Mouse (Mus musculus): ENCODE measurements around the gene Lifr.

Lifr gene

DNA sequence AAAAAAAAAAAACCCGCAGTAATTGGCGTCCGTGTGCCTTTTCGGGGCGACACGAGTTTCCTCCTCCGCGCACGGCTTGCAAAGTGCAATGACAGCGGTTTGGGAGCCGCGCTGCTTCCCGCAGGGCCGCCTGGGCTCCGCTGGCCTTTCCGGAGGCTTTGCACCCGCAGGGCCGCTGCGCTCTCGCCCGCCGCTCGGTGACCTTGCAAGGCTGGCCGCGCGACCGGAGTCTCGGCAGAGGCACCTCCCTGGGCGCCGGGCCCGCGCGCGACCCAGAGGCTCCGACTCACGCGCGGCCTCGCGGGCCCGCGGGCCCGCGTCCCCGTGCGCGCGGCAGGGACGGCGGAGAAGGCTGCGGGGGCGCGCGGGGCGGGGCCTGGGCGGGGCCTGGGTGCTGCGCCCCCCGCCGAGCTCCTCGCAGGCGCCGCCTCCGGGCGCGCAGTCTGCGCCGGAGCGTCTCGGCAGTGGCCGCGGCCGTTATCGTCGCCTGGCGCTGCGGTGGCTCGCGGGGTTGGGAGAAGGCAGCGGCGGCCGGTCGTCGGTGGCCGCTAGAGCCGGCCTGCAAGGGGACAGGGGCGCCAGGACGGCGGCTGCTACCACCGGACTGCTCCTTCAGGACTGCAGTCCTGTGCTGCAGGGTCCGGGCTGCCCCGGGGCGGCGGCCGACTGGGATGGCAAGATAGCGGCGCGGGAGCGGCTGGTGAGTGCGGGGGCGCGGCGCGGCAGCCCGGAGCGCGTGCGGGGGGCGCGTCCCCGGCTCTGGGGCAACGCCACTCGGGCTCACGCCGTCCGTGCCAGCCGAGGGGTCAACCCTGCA is 38.9 kb downstream of the Lifr start:
- no peak for DNase-seq (ENCODE audit: low read depth)

DNA sequence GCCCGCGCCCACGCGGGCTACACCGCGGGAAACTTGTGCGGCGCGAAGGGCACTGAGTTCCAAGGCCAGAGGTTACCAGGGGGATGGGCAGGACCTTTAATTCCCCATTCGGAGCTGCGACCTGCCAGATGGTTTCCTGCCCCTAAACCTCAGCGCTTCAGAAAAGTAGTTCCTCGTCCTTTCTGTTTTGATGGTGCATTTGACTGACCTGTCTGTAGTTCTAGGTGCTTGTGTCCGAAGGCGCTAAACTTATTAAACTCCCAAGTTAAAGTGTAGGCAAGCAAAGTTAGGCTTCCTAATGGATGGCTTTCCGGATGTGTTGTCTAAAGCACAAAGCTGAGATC is 39.5 kb downstream of the Lifr start:
- no peak for DNase-seq (ENCODE audit: low read depth)

DNA sequence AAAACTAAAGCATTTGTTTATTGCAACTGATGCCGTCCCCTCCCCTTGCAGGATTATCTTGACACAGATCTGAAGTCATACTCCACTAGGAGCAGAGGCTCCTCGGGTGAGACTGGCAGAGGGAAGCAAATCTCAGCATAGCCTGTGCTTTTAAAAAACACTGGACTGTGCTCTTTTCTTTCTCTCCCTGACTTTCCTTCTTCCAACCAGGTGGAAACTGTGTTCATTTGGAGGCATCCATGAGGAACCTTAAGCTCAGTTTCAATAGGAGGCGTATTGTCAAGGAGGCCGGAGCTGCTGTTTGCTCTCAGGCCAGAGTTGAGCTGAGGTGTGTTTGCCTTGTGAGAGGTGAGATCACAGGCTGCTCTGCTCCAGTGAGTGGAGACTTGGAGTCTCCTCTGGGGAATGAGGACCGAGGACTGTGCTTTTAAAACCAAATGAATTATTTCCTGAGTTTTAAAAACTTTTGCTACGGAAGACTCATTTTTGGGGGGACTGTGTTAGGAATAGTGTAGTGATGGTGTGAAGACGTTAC is 40.3 kb downstream of the Lifr start:
- DNase-seq (ENCODE audit: low read depth) = no peak

DNA sequence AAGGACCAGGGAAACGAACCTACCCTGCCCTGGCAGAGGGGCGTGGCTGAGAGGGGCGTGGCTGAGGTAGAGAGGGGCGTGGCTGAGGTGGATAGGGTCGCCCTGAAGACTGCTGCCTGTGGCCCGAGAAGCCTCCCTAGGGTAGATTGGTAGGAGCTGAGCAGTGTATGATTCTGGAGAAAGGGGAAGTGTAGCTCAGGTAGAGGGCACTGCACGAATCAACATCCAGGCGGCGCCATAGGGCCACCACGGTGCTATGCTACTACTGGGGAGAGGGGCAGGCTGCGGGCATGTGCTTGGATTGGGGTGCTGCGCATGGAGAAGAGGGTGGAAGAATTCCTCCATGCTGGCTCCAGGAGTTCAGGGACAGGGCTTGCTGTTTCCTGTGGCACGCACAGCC is 42.3 kb downstream of the Lifr start:
- DNase-seq (ENCODE audit: low read depth) = no peak

DNA sequence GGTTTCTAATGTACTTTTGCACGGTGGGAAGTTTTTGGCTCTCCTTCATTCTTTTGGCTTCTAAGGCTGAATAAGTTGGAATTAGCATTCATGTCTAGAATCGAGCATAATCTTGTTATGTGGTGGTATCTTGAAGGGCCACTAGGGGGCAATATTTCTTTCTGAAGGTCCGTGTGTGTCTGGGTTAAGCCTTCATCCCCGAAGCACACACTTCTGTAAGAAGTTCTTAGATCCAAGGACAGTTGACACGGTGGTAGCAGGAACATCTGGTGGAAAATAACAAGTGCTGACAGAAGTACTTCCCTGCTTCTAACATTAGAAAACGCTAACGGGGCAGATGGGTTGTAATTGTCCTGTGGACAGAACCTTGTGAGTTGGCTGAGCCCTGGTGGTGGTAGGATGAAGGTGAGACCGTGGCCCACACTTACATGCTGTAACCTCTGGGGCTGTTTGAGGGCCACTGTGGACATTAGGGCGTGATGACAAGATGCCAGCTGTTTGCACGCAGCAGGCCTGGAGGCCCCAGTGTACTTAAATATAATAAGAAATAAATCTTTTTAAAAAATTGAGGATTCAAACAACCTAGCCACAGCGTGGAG is 44.1 kb downstream of the Lifr start:
- DNase-seq (ENCODE audit: low read depth) = no peak

DNA sequence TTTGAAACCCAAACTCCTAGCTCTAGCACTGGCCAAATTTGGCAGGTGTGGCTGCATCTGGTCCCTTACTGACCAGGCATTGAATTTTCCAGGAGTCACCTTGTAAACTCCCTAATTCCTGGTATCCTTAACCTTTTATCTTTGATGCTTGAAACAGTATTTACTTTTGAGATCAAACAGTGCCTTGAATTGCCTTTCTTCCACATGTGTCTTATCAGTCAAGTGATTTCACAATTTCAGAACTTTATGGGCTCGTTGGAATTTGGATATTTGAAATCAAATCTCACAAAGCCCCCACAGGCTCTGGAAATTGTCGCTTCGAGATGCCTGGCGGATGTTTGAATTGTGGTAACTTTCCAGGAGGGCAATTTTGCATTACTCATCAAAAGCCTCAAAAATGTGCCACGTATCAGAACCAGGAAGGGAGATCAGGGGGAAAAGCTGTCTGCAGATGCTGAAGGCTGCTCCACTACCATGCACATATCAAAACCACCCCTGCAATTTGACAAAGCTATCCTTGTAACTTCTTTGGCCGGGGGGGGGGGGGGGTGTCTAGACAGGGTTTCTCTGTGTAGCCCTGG is 45.7 kb downstream of the Lifr start:
- DNase-seq (ENCODE audit: low read depth) = no peak

DNA sequence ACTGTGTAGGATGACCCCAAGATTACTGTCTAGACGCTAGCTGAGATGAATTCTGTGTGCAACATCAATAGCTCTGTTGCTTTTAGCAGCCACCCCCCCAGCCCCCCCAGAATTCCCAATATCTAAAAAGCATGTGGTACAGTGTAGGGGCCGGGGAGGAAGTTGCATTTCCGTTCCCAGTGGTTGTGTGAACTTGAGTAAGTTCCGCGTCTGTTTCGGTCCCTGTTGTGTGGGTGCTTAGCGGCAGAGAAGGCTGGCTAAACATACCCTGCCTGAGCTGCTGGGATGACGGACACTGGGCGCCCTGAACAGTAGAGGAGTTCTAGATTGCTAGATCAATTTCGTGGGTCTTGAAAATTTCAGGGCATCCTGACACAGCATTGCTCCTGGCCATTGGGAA is 46.5 kb downstream of the Lifr start:
- DNase-seq (ENCODE audit: low read depth) = no peak

DNA sequence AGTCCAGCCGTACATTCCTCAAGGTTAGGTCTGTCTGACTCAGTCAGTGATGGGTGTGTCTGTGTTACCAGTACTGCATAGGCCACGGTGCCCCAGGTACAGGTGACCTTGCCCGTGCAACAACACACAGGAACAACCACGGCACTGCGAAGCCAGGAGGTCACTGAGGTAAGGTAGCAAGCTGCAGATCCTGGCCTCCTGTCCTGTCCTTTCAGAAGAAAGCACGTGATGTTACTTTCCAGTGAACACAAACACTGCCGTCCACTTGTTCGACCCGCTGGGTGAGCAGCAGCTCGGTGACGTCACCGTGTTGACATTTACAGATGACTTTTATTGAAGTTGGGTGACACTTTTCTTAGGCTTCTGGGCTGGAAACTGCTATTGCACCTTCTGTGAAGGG is 47.2 kb downstream of the Lifr start:
- DNase-seq (ENCODE audit: low read depth) = no peak

GRCm38 (mm10) chr15:7138471-7138870 is 48.1 kb downstream of the Lifr start:
- DNase-seq (ENCODE audit: low read depth) = no peak

DNA sequence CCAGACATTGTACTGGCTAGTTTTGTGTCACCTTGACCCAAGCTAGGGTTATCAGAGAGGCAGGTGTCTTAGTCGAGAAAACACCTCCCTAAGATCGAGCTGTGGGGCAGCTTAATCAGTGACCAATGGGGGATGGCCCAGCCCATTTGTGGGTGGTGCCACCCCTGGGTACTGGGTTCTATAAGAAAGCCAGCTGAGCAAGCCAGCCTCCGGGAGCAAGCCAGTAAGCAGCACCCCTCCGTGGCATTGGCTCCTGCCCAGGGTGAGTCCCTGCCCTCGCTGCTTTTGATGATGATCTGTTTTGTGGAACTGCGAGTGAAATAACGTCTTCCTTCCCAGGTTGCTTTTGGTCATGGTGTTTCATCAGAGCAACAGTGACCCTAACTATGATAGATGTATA is 49.9 kb downstream of the Lifr start:
- no peak for DNase-seq (ENCODE audit: low read depth)

DNA sequence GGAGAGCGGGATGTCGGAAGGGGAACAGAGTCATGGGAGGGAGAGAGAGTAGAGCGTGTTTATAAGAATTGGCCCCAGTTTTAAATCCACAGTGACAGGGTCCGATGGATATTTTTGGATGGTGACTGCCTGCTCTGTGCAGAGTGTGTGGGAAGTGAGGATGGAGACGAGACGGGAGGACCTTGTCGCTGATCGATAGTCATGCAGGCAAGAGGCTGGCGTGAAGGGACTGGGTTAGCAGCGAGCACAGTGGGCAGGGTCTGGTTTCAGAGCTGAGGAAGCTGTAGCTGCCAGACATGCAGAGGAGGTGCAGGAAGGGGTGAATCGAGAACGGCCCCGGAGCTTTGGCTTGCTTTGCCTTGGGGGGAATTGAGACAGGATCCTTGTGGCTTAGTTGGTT is 50.8 kb downstream of the Lifr start:
- DNase-seq (ENCODE audit: low read depth) = no peak

- no peak for DNase-seq (ENCODE audit: low read depth)
These were observed 53.3 kb downstream of the Lifr start for GRCm38 (mm10) chr15:7143689-7144170.

DNA sequence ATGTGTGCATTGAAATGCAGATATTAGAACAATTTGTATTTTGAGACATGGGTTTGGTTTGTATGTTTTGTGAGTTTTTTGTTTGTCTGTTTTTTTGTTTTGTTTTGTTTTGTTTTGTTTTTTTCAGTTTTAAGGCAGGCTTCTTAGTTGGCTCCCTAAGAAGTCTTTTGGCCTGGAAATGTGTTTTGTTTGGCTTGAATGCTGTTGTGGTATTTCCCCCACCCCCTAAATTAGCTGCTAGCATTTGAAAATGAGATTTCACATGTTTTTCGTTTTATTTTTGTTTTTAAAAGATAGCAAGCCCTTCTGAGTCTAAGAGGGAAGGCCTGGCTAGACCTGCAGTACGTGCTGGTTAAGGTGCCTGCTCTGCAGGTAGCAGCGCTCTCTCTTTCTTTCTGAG is 54.1 kb downstream of the Lifr start:
- DNase-seq (ENCODE audit: low read depth) = no peak

DNA sequence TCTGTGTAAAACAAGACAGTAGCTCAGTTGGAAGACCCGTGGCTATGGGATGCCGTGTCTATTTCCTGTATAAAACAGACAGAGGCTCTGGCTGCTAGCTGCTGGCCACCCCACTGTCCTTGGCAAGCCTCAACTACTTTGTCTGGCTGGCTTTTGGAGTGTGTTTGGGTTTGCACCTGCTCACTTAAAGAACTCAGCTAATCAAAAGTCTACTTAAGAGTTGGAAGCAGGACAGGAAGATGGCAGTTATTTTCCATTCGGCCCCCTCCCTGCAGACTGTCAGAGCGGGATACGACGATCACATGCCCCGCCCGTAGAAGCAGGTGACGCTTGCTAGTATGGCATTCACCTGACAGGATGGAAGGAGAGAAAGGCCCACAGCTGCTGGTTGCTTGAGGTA is 54.5 kb downstream of the Lifr start:
- no peak for DNase-seq (ENCODE audit: low read depth)

- no peak for DNase-seq (ENCODE audit: low read depth)
These were observed 55.1 kb downstream of the Lifr start for GRCm38 (mm10) chr15:7145555-7145954.

GRCm38 (mm10) chr15:7146529-7146928 is 56.1 kb downstream of the Lifr start:
- no peak for DNase-seq (ENCODE audit: low read depth)

DNA sequence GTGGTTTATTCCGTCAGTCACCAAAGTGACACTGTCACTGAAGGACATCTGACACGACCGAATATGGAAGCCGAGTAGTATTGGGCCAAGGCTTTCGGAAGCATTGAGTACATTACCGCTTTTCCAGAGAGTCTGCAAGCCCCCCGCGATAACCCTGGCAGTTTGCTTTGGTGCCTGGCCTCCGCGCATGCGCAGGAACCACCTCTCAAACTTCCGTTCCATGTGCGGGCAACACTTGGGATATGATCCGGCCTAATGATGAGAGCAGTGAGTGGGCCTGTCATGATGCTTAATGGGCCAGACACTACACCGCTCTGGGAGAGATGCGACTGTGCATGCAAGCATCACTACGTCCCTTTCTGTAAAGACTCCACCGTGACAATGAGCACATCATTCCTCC is 59.4 kb downstream of the Lifr start:
- DNase-seq (ENCODE audit: low read depth) = no peak

DNA sequence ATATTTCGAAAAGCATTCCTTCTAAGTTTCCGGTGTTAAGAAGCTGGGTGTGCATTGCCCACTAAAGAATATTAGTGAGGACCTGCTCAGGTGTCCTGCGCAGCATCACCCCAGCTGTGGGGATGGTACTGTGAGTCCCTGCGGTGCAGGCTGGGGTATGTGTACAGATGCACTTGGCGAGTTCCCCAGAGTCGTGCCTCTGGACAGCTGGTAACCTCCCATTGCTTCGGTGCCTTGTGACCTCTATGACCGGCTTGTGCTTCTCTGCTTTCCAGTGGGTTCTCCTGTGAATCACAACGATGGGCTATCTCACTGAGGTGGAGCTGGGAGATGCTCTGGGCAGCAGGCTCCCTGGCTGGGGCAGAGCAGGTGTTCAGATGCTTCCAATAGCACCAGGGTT is 60.2 kb downstream of the Lifr start:
- DNase-seq (ENCODE audit: low read depth) = no peak

DNA sequence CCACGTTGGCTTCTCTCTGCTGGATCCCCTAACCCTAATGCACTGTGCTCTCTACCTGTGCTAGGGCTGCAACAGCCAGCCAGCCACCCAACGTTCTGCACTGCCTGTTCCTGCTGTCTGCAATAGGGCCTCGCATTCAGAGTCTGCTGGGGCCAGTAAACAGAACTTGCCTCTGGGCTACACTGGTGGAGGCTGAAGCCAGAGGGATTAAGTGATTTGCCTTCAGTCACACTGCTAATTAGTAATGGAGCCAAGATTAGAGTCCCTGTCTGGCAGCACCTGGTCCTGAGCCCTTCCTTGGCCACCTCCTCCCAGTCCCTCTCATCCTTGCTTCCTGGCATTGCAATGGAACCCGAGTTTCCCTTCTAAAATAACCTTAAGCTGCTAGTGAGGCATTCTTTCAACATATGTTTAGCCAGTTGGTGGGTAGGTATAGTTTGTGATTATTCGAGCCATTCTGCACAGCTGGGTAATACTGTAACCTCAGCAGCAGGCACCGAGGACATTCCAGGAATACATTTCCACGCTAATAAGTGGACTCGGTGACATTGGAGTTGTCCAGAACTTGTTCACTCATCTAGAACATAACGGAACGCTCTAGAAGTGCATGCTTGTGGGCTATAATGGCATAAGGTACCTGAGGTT is 61.8 kb downstream of the Lifr start:
- no peak for DNase-seq (ENCODE audit: low read depth)

- no peak for DNase-seq (ENCODE audit: low read depth)
These were observed 63.8 kb downstream of the Lifr start for GRCm38 (mm10) chr15:7154010-7154736.

DNA sequence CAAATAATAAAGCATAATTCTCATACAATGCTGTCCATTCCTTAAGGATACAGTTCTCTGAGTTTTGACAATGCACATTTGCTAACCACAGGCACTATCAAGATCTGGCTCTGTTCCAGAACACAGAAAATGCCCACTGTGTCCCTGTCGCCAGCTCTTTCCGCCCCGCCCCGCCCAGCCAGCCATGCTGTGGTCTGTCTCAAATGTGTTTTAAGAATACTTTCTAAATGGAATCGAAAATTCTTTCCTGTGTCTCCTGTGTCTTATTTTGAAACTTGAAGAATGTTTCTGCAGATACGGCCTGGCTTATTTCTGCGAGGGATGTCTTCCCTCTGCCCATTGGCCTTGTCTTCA is 64.3 kb downstream of the Lifr start:
- DNase-seq (ENCODE audit: low read depth) = no peak

DNA sequence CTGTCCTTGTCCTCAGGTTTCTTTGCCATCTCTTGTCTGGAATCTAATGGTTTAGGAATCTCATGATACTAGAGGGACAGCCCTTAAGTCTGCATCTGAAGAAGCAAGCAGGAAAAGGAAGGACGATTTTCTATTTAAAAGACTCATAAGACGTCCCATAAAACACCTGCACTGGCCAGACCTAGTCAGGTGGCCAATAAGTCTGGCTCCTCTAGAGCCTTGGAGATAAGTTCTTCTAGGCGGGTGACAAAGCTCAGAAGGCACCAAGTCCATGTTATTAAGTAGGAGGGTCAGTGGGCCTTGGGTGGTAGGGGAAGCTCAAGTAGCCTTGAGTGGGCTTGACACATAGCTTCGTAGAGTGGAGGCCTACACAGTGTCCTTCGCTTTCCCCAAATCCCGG is 67.2 kb downstream of the Lifr start:
- no peak for DNase-seq (ENCODE audit: low read depth)

Data from c-Kit-positive CD71-negative TER-119-negative erythroid progenitor cells, embryonic 14.5 days (primary cell).